Mouse (Mus musculus): ENCODE data around the gene Asb16. TPM values are rescaled to one million over a fixed set of nuclear protein-coding genes. Genes with fewer than 3 reads are reported as not detected.

Gene Asb16
- polyA plus RNA-seq, 1 experiment: 0.13 TPM

- Histone ChIP-seq H3K4me1 (ENCODE audit: control insufficient read depth, insufficient read depth, insufficient read length) (peaks cover 17% of the 10 kb centered on the region; the same call in 1 of the 2 replicates), H3K4me3 (ENCODE audit: extremely low read depth, insufficient read depth, insufficient read length) (peak overlapping the region; percentile 55; the same call in 1 of the 2 replicates), H3K36me3 (ENCODE audit: control insufficient read depth, insufficient read depth, low read length) (peaks cover 40% of the 10 kb centered on the region), H3K27ac (ENCODE audit: insufficient read depth, low read length) (peak overlapping the region; percentile 76), H3K27me3 (ENCODE audit: control insufficient read depth, insufficient read depth, low read length) (no peaks in the 10 kb centered on the region)
- 1% methylated on average over 27 of the region's 27 CpGs for WGBS
- peak; percentile 88 to 94 for DNase-seq (ENCODE audit: low read depth in 1 of 2, low spot score in 2 of 2)
- TF ChIP-seq POLR2A (IDR thresholded peaks at IDR 0.05; ENCODE audit: low read depth, low read length): no peak
- peak; percentile 94 for TF ChIP-seq CTCF (IDR thresholded peaks at IDR 0.05; ENCODE audit: extremely low read depth, insufficient read depth, insufficient read length, insufficient replicate concordance)
Measured at GRCm38 (mm10) chr11:102308979-102309378, 40.4 kb downstream of the Asb16 start.

GRCm38 (mm10) chr11:102309821-102310617 is 41.5 kb downstream of the Asb16 start:
- no peak for DNase-seq (ENCODE audit: low read depth in 1 of 2, low spot score in 2 of 2)
- WGBS: 86% methylated on average over 22 of the region's 22 CpGs
- Histone ChIP-seq H3K27me3 (ENCODE audit: control insufficient read depth, insufficient read depth, low read length) (no peaks in the 10 kb centered on the region), H3K36me3 (ENCODE audit: control insufficient read depth, insufficient read depth, low read length) (peaks cover 46% of the 10 kb centered on the region), H3K4me3 (ENCODE audit: extremely low read depth, insufficient read depth, insufficient read length) (peak overlapping the region; percentile 55; the same call in 1 of the 2 replicates), H3K27ac (ENCODE audit: insufficient read depth, low read length) (no peak overlapping the region; the same call in 1 of the 2 replicates), H3K4me1 (ENCODE audit: control insufficient read depth, insufficient read depth, insufficient read length) (peaks cover 17% of the 10 kb centered on the region; the same call in 1 of the 2 replicates)
- TF ChIP-seq CTCF (IDR thresholded peaks at IDR 0.05; ENCODE audit: extremely low read depth, insufficient read depth, insufficient read length, insufficient replicate concordance) (no peak), POLR2A (IDR thresholded peaks at IDR 0.05; ENCODE audit: low read depth, low read length) (no peak; the same call in 1 of the 2 replicates)

- Histone ChIP-seq H3K27me3 (ENCODE audit: control insufficient read depth, insufficient read depth, low read length) (no peaks in the 10 kb centered on the region), H3K4me3 (ENCODE audit: extremely low read depth, insufficient read depth, insufficient read length) (no peak overlapping the region), H3K4me1 (ENCODE audit: control insufficient read depth, insufficient read depth, insufficient read length) (peaks cover 22% of the 10 kb centered on the region; the same call in 1 of the 2 replicates), H3K27ac (ENCODE audit: insufficient read depth, low read length) (no peak overlapping the region), H3K36me3 (ENCODE audit: control insufficient read depth, insufficient read depth, low read length) (peaks cover 46% of the 10 kb centered on the region)
- 85% methylated on average over 33 of the region's 38 CpGs for WGBS
- no peak for DNase-seq (ENCODE audit: low read depth in 1 of 2, low spot score in 2 of 2)
- no peak for TF ChIP-seq CTCF (IDR thresholded peaks at IDR 0.05; ENCODE audit: extremely low read depth, insufficient read depth, insufficient read length, insufficient replicate concordance)
- no peak for TF ChIP-seq POLR2A (IDR thresholded peaks at IDR 0.05; ENCODE audit: low read depth, low read length)
Measured at GRCm38 (mm10) chr11:102310768-102311695, 42.5 kb downstream of the Asb16 start.

- peaks cover 38% of the 10 kb centered on the region for H3K36me3 ChIP-seq (ENCODE audit: control insufficient read depth, insufficient read depth, low read length)
- no peaks in the 10 kb centered on the region for H3K27me3 ChIP-seq (ENCODE audit: control insufficient read depth, insufficient read depth, low read length)
- no peak overlapping the region for H3K27ac ChIP-seq (ENCODE audit: insufficient read depth, low read length)
- H3K4me3 ChIP-seq (ENCODE audit: extremely low read depth, insufficient read depth, insufficient read length): no peak overlapping the region
- no peak for DNase-seq (ENCODE audit: low read depth in 1 of 2, low spot score in 2 of 2)
- H3K4me1 ChIP-seq (ENCODE audit: control insufficient read depth, insufficient read depth, insufficient read length): peaks cover 26% of the 10 kb centered on the region; the same call in 1 of the 2 replicates
- TF ChIP-seq CTCF (IDR thresholded peaks at IDR 0.05; ENCODE audit: extremely low read depth, insufficient read depth, insufficient read length, insufficient replicate concordance) (no peak), POLR2A (IDR thresholded peaks at IDR 0.05; ENCODE audit: low read depth, low read length) (no peak)
- 93% methylated on average over 4 of the region's 4 CpGs for WGBS
Measured at GRCm38 (mm10) chr11:102311966-102312365, 43.4 kb downstream of the Asb16 start.

GRCm38 (mm10) chr11:102312586-102312985 is 44.0 kb downstream of the Asb16 start:
- no peaks in the 10 kb centered on the region for H3K27me3 ChIP-seq (ENCODE audit: control insufficient read depth, insufficient read depth, low read length)
- 94% methylated on average over 6 of the region's 6 CpGs for WGBS
- no peak overlapping the region for H3K4me3 ChIP-seq (ENCODE audit: extremely low read depth, insufficient read depth, insufficient read length)
- TF ChIP-seq CTCF (IDR thresholded peaks at IDR 0.05; ENCODE audit: extremely low read depth, insufficient read depth, insufficient read length, insufficient replicate concordance) (no peak), POLR2A (IDR thresholded peaks at IDR 0.05; ENCODE audit: low read depth, low read length) (no peak)
- H3K4me1 ChIP-seq (ENCODE audit: control insufficient read depth, insufficient read depth, insufficient read length): peaks cover 26% of the 10 kb centered on the region; the same call in 1 of the 2 replicates
- H3K27ac ChIP-seq (ENCODE audit: insufficient read depth, low read length): no peak overlapping the region
- DNase-seq (ENCODE audit: low read depth in 1 of 2, low spot score in 2 of 2): no peak
- H3K36me3 ChIP-seq (ENCODE audit: control insufficient read depth, insufficient read depth, low read length): peaks cover 33% of the 10 kb centered on the region

GRCm38 (mm10) chr11:102314321-102314720 is 45.8 kb downstream of the Asb16 start:
- TF ChIP-seq CTCF (IDR thresholded peaks at IDR 0.05; ENCODE audit: extremely low read depth, insufficient read depth, insufficient read length, insufficient replicate concordance) (no peak), POLR2A (IDR thresholded peaks at IDR 0.05; ENCODE audit: low read depth, low read length) (no peak)
- DNase-seq (ENCODE audit: low read depth in 1 of 2, low spot score in 2 of 2): no peak
- Histone ChIP-seq H3K4me3 (ENCODE audit: extremely low read depth, insufficient read depth, insufficient read length) (no peak overlapping the region), H3K27me3 (ENCODE audit: control insufficient read depth, insufficient read depth, low read length) (no peaks in the 10 kb centered on the region), H3K27ac (ENCODE audit: insufficient read depth, low read length) (no peak overlapping the region), H3K4me1 (ENCODE audit: control insufficient read depth, insufficient read depth, insufficient read length) (peaks cover 21% of the 10 kb centered on the region; the same call in 1 of the 2 replicates), H3K36me3 (ENCODE audit: control insufficient read depth, insufficient read depth, low read length) (peaks cover 26% of the 10 kb centered on the region)
- WGBS: 86% methylated on average over 12 of the region's 12 CpGs
